In the genomic region with DNA sequence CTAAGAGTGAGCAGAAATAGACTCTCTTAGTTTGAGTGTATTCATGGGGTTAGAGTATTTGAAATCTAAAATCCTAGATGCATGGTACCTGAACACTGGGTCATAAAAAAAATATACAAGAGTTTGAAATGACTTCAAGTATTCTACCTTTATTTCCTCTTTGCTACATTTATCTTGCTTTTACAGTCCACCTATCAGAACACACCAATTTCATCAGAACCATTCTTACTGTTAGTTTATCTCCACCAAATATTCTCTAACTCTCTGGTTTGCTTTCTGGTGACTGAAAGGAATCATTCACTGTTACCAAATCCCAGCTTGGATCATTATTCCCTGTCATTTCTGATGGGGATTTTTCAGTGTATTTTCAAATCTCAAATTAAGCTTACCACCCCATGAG, we compare ENCODE assay signal across 9 mouse cellular contexts. TPM values are rescaled to one million over a fixed set of nuclear protein-coding genes. Genes with fewer than 3 reads are reported as not detected.
DNase-seq lines count a peak whose midpoint lies in the region; ATAC-seq and TF ChIP-seq lines count a peak whose summit lies in the region.
"Had no signal": no experiment of that assay in that cellular context is flagged by ENCODE, and none has a peak within 500 bp of the region (broad histone marks: within the 10 kb centered on the region; RNA-seq: fewer than 3 reads in every experiment).

No protein-coding gene starts in this region.

- H3K36me3 ChIP-seq in heart, embryonic 10.5 days = no peaks in the 10 kb centered on the region
- H3K36me3 ChIP-seq in ES-Bruce4 (ENCODE audit: control insufficient read depth, insufficient read depth, low read length, poor library complexity, severe bottlenecking) = no peaks in the 10 kb centered on the region
- H3K36me3 ChIP-seq in hindbrain, embryonic 10.5 days = 0 out of 2 replicates have a peak, but pooled peaks cover 3% of the 10 kb centered on the region
- no peaks in the 10 kb centered on the region for H3K36me3 ChIP-seq in liver, embryonic 16.5 days (ENCODE audit: control insufficient read depth, insufficient read depth)

- peak overlapping the region; percentile 87 for H3K4me3 ChIP-seq in heart, embryonic 10.5 days
- H3K4me3 ChIP-seq in ES-Bruce4 (ENCODE audit: low read depth, low read length) = no peak overlapping the region
- peak overlapping the region; percentile 85 for H3K4me3 ChIP-seq in hindbrain, embryonic 10.5 days
- peak overlapping the region; percentile 78; the same call in 1 of the 2 replicates for H3K4me3 ChIP-seq in liver, embryonic 16.5 days (ENCODE audit: low read depth, low read length)

- H3K27me3 ChIP-seq in heart, embryonic 10.5 days (ENCODE audit: insufficient read depth, poor library complexity, severe bottlenecking) = no peaks in the 10 kb centered on the region
- H3K27me3 ChIP-seq in ES-Bruce4 (ENCODE audit: control insufficient read depth, insufficient read depth, low read length, poor library complexity, severe bottlenecking) = no peaks in the 10 kb centered on the region
- no peaks in the 10 kb centered on the region for H3K27me3 ChIP-seq in hindbrain, embryonic 10.5 days (ENCODE audit: insufficient read depth, poor library complexity, severe bottlenecking)
- no peaks in the 10 kb centered on the region for H3K27me3 ChIP-seq in liver, embryonic 16.5 days (ENCODE audit: control insufficient read depth, insufficient read depth, low read depth, low read length)

- no peak for DNase-seq in heart, embryonic 10.5 days (ENCODE audit: low spot score)
- DNase-seq in heart, postnatal 10 days = no peak
- DNase-seq in hindbrain, embryonic 10.5 days (ENCODE audit: low spot score) = no peak
- DNase-seq in ovary, postnatal 10 days (ENCODE audit: low spot score) = no peak
- no peak for DNase-seq in right cerebral cortex, postnatal 25 days
- DNase-seq in adrenal gland, postnatal 36 days = no peak

- H3K4me2 ChIP-seq in liver, embryonic 16.5 days (ENCODE audit: low read depth, low read length) = peak overlapping the region; percentile 83

- H3K4me1 ChIP-seq in heart, embryonic 10.5 days = peaks cover 13% of the 10 kb centered on the region
- no peaks in the 10 kb centered on the region for H3K4me1 ChIP-seq in ES-Bruce4 (ENCODE audit: control insufficient read depth, insufficient read depth, low read length)
- peaks cover 15% of the 10 kb centered on the region for H3K4me1 ChIP-seq in hindbrain, embryonic 10.5 days (replicated peaks)
- peaks cover 12% of the 10 kb centered on the region for H3K4me1 ChIP-seq in liver, embryonic 16.5 days (ENCODE audit: control insufficient read depth, low read depth, low read length)

- no peak for TF ChIP-seq EP300 in ES-Bruce4 (IDR thresholded peaks at IDR 0.05; ENCODE audit: insufficient read depth, low read depth, low read length)

- intact Hi-C loops in heart, postnatal 10 days (cut with DNase I) = no loop called here

- TF ChIP-seq CTCF in ES-Bruce4 (IDR thresholded peaks at IDR 0.05; ENCODE audit: low read depth, low read length) = no peak

- H3K9ac ChIP-seq in ES-Bruce4 (ENCODE audit: low read depth, poor library complexity, severe bottlenecking) = peak overlapping the region; percentile 30; the same call in 1 of the 2 replicates
- no peak overlapping the region for H3K9ac ChIP-seq in liver, embryonic 16.5 days (ENCODE audit: low read depth, low read length)

- no peaks in the 10 kb centered on the region for H3K9me3 ChIP-seq in heart, embryonic 10.5 days
- no peaks in the 10 kb centered on the region for H3K9me3 ChIP-seq in ES-Bruce4 (replicated peaks; ENCODE audit: control insufficient read depth, insufficient read depth, low read length, poor library complexity, severe bottlenecking)
- H3K9me3 ChIP-seq in hindbrain, embryonic 10.5 days = no peaks in the 10 kb centered on the region
- H3K9me3 ChIP-seq in liver, embryonic 16.5 days (replicated peaks; ENCODE audit: control insufficient read depth, low read length) = no peaks in the 10 kb centered on the region

- no peak for ATAC-seq in liver, embryonic 16.5 days (ENCODE audit: low read depth)

- H3K27ac ChIP-seq in heart, embryonic 10.5 days = no peak overlapping the region
- no peak overlapping the region for H3K27ac ChIP-seq in ES-Bruce4 (ENCODE audit: insufficient read depth, low read length)
- no peak overlapping the region for H3K27ac ChIP-seq in hindbrain, embryonic 10.5 days
- H3K27ac ChIP-seq in liver, embryonic 16.5 days (ENCODE audit: low read length) = no peak overlapping the region

- no peak for TF ChIP-seq POLR2A in ES-Bruce4 (IDR thresholded peaks at IDR 0.05; ENCODE audit: insufficient read depth, low read length)

RNA-seq across cellular contexts. Expression of gene Rbm48, which starts 0.8 kb away (rescaled TPM):
- polyA plus RNA-seq in heart, embryonic 10.5 days (2016; fragmentation: Nextera tagmentation; extraction: Ambion mirVana) = 10.9 and 11.4 TPM in 2 replicates
- 1 to 10 TPM; 5.9 to 6.6 TPM for total RNA-seq in heart, postnatal 10 days (2021)
- polyA plus RNA-seq in ES-Bruce4 (2011; ENCODE audit: insufficient read depth, insufficient read length, low read depth, missing spikeins) = 13.9 and 17.6 TPM in 2 replicates
- 11.1 and 14.3 TPM in 2 replicates for polyA plus RNA-seq in hindbrain, embryonic 10.5 days (2016; fragmentation: Nextera tagmentation; extraction: Ambion mirVana)
- 5.5 and 7.0 TPM in 2 replicates for polyA plus RNA-seq in liver, embryonic 16.5 days (2015; fragmentation: Nextera tagmentation; extraction: Ambion mirVana)
- 1 to 10 TPM; 8.1 to 9.4 TPM for total RNA-seq in adrenal gland, postnatal 36 days (2021)

RNA-seq across cellular contexts. Expression of gene Pex1, which starts 1.3 kb away (rescaled TPM):
- 11.5 and 13.9 TPM in 2 replicates for polyA plus RNA-seq in heart, embryonic 10.5 days (2016; fragmentation: Nextera tagmentation; extraction: Ambion mirVana)
- total RNA-seq in heart, postnatal 10 days (2021) = 10 to 100 TPM; 11.0 to 12.1 TPM
- polyA plus RNA-seq in ES-Bruce4 (2011; ENCODE audit: insufficient read depth, insufficient read length, low read depth, missing spikeins) = 23.4 and 23.7 TPM in 2 replicates
- polyA plus RNA-seq in hindbrain, embryonic 10.5 days (2016; fragmentation: Nextera tagmentation; extraction: Ambion mirVana) = 16.9 and 17.2 TPM in 2 replicates
- polyA plus RNA-seq in liver, embryonic 16.5 days (2015; fragmentation: Nextera tagmentation; extraction: Ambion mirVana) = 5.6 and 6.4 TPM in 2 replicates
- total RNA-seq in adrenal gland, postnatal 36 days (2021) = 10 to 100 TPM; 21.7 to 45.7 TPM

RNA-seq across cellular contexts. Expression of gene 1700109H08Rik, which starts 25.8 kb away (rescaled TPM):
- 2.7 and 3.8 TPM in 2 replicates for polyA plus RNA-seq in heart, embryonic 10.5 days (2016; fragmentation: Nextera tagmentation; extraction: Ambion mirVana)
- total RNA-seq in heart, postnatal 10 days (2021) = 1 to 10 TPM; 2.8 to 3.6 TPM
- polyA plus RNA-seq in ES-Bruce4 (2011; ENCODE audit: insufficient read depth, insufficient read length, low read depth, missing spikeins) = 18.0 and 18.5 TPM in 2 replicates
- 2.7 and 4.0 TPM in 2 replicates for polyA plus RNA-seq in hindbrain, embryonic 10.5 days (2016; fragmentation: Nextera tagmentation; extraction: Ambion mirVana)
- 1.0 and 1.2 TPM in 2 replicates for polyA plus RNA-seq in liver, embryonic 16.5 days (2015; fragmentation: Nextera tagmentation; extraction: Ambion mirVana)
- 1 to 10 TPM; 1.5 to 2.4 TPM for total RNA-seq in adrenal gland, postnatal 36 days (2021)

RNA-seq across cellular contexts. Expression of gene Fam133b, which starts 53.5 kb away (rescaled TPM):
- 15.8 and 19.3 TPM in 2 replicates for polyA plus RNA-seq in heart, embryonic 10.5 days (2016; fragmentation: Nextera tagmentation; extraction: Ambion mirVana)
- 10 to 100 TPM; 20.8 to 21.4 TPM for total RNA-seq in heart, postnatal 10 days (2021)
- polyA plus RNA-seq in ES-Bruce4 (2011; ENCODE audit: insufficient read depth, insufficient read length, low read depth, missing spikeins) = 49.6 and 51.0 TPM in 2 replicates
- 24.5 and 35.5 TPM in 2 replicates for polyA plus RNA-seq in hindbrain, embryonic 10.5 days (2016; fragmentation: Nextera tagmentation; extraction: Ambion mirVana)
- 8.6 and 9.1 TPM in 2 replicates for polyA plus RNA-seq in liver, embryonic 16.5 days (2015; fragmentation: Nextera tagmentation; extraction: Ambion mirVana)
- 10 to 100 TPM; 23.3 to 30.9 TPM for total RNA-seq in adrenal gland, postnatal 36 days (2021)

RNA-seq across cellular contexts. Expression of gene Tmbim7, which starts 53.8 kb away (rescaled TPM):
- not detected in 2 replicates for polyA plus RNA-seq in heart, embryonic 10.5 days (2016; fragmentation: Nextera tagmentation; extraction: Ambion mirVana)
- not detected for total RNA-seq in heart, postnatal 10 days (2021)
- polyA plus RNA-seq in ES-Bruce4 (2011; ENCODE audit: insufficient read depth, insufficient read length, low read depth, missing spikeins) = not detected in 2 replicates
- not detected in 2 replicates for polyA plus RNA-seq in hindbrain, embryonic 10.5 days (2016; fragmentation: Nextera tagmentation; extraction: Ambion mirVana)
- polyA plus RNA-seq in liver, embryonic 16.5 days (2015; fragmentation: Nextera tagmentation; extraction: Ambion mirVana) = not detected in 2 replicates
- total RNA-seq in adrenal gland, postnatal 36 days (2021) = not detected
- total RNA-seq: gastrocnemius, postnatal 4 days had no signal
